Mouse (Mus musculus) cortical plate, adult 2 months (tissue): ENCODE results near the gene Aff3. TPM values are rescaled to one million over a fixed set of nuclear protein-coding genes. Genes with fewer than 3 reads are reported as not detected.
A peak's percentile ranks its signal among the peaks of the same experiment; 100 is the strongest.

Experiments
- H3K27ac ChIP-seq: fragments of 200-500 bp; 2 replicates; pipeline ENCODE4 v1.5.1; 2012; ENCODE audit warnings: low read length, control low read depth, inconsistent platforms; ENCODE audit not compliant: insufficient read depth
- H3K4me1 ChIP-seq: fragments of 200-500 bp; 2 replicates; pipeline ENCODE4 v1.6.1; 2011; ENCODE audit warnings: low read length; ENCODE audit not compliant: control insufficient read depth, insufficient read depth
- H3K4me3 ChIP-seq: fragments of 200-500 bp; 2 replicates; pipeline ENCODE4 v1.5.1; 2011; ENCODE audit warnings: mild to moderate bottlenecking, low read length, control low read depth; ENCODE audit not compliant: insufficient read depth
- CTCF ChIP-seq: fragments of 200-500 bp; IDR thresholded peaks from 2 replicates; pipeline ENCODE4 v1.5.1; 2011; ENCODE audit warnings: mild to moderate bottlenecking, control low read depth, low read length; ENCODE audit not compliant: insufficient read depth; ENCODE audit errors: extremely low read depth
- POLR2A ChIP-seq: fragments of 200-500 bp; IDR thresholded peaks from 2 replicates; pipeline ENCODE4 v1.6.1; 2011; ENCODE audit warnings: mild to moderate bottlenecking, low read length, control low read depth; ENCODE audit not compliant: insufficient read depth; ENCODE audit errors: extremely low read depth
- polyA plus RNA-seq: library from polyadenylated mRNA; depleted of rRNA; stranded (reverse); fragments of >200 nt; gene quantifications from 2 replicates; pipeline ENCODE4 v1.2.3, GENCODE M21; 2012

Gene Aff3
- polyA plus RNA-seq, 1 experiment = 24.1 TPM

DNA sequence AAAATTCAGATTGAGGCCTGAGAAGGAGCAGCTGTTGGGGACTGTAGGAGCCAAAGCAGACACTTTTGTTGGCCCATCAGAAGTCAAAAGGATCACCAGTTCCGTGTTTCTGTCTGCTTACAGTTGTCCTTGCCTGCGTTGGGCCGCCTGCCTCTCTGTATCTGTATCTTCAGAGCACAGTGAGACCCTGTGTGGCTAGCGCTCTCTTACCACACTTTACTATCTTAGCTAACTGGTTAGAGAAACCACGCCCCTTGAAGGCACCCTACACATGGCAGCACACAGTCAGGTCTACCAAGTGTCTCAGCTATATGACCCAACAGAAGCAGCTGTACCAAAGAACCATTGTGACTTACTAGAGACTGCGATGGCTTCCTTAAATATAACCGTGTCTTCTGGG, 30.7 kb downstream of the Aff3 start:
- Histone ChIP-seq H3K4me3 (no peak overlapping the region), H3K4me1 (no peaks in the 10 kb centered on the region), H3K27ac (no peak overlapping the region)
- TF ChIP-seq POLR2A (no peak), CTCF (no peak)

DNA sequence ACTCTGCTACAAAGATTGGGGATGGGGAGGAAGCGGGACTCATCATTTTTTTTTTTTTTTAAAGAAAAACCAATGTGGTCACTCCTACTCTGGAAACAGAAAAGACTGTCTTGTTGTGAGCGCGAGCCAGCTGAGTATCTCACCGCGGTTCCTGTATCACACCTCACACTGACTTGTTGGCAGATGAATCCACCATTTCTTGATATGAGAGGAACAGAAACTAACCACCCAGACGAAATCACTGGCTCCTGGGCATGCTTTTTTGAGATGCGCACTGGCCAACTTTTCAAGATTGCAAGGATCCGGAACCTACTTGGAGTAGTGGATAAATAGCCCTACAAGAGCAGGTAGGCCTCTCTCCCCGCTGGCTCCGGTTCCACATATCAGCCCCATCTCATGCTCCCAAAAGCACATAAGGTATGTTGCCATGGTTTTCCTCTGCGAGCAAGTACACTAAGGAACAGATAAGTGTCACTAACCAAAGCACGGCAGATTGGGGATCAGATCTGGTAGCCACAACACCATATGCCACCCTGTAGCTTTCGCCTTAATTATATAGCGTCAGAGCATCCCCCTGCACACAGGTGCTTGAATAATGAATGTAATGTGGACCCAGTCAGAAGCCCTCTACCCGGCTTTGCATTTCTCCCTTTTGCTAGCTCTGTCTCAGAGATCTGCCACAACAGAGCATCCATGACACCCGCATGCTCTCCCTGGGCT, 32.1 kb downstream of the Aff3 start:
- no peaks in the 10 kb centered on the region; the same call in 1 of the 2 replicates for H3K4me1 ChIP-seq
- no peak for TF ChIP-seq CTCF
- TF ChIP-seq POLR2A = no peak
- H3K4me3 ChIP-seq = no peak overlapping the region
- no peak overlapping the region for H3K27ac ChIP-seq

DNA sequence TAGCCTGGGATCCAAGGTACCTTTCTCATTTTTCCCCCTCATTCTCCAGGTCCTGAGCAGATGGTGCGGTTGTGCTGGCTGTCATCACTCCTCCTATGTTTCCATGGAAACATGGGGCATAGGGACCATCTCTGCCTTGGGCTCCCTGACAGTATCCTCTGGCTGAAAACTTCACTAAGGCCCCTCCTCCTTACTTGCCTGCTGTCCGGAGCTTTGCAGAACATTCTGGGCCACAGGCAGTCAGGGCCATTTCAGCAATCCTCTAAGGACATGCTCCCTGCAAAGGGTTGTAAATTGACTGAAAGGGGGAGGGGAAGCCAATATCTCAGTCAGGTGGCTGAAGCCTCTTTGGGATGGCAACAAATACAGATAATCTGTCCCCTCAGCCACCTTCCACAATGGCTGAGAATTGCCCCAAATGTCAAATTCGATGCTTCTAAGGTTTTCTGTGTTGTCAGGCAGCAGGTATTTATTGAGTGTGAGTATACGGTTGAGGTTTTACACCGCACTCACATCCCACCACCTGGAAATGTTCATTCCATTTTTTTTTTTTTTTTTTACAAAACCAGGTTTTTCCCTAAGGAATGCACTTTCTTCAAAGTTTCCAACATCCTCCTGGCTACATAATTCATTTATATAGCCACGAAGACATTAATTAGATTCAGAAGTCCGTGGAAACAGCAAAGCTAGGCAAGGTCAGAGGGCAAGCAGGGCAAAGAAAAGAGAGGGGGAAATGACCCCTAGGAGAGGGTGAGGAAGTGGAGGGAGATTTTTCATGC, 33.1 kb downstream of the Aff3 start:
- Histone ChIP-seq H3K4me1 (no peaks in the 10 kb centered on the region; the same call in 1 of the 2 replicates), H3K4me3 (no peak overlapping the region), H3K27ac (no peak overlapping the region)
- TF ChIP-seq POLR2A = no peak
- TF ChIP-seq CTCF = no peak

DNA sequence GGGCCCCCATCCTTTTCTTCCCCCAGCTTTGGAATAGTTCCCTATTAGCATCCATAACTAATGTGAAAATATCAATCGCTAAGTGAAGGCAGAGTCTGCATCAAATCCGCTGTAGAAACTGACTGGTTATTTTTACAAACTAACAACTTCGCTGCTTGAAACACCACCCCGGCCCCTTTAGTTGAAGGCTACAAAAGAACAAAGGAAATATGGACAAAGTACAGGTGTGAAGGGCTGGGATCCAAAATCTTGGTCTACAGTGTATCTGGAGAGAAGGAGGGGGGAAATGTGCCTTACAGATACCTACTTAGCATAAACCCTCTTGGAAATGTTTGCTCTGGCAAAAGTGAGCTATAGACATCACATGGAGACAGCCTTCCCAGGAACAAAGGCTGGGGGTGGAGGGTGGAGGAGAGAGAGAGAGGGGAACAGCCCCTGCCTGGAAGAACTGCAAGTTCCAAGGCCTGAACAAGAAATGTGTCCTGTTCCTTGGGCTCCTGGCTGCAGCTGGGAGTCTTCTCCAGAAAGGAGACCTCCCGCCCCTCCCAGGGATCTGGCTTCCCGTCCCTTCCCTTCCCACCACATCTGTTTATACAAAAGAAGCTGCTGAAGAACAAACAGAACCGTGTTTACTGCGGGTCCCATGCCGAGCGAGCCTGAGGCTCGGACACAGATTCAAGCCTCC, 35.7 kb downstream of the Aff3 start:
- Histone ChIP-seq H3K4me1 (no peaks in the 10 kb centered on the region; the same call in 1 of the 2 replicates), H3K4me3 (no peak overlapping the region), H3K27ac (no peak overlapping the region)
- TF ChIP-seq POLR2A = no peak
- no peak for TF ChIP-seq CTCF

DNA sequence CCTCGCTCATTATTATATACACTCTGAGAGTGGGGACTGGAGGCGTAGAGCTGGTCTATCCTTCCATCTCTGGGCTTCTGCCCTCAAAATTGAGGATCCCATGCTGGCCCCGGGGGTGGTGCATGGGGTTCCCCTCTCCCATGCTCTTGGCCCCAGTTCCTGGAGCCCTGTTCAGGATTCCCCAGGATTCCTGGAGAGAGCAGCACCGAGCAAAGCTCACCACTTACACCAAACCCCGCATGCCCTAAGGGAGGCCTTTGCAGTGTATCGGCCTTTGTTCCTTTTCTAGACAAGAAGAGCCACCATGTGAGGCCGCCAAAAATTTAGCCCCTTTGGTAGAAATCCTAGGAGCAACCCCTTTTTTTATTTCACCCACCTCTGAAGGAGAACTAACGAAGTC, 36.3 kb downstream of the Aff3 start:
- TF ChIP-seq CTCF = no peak
- no peak for TF ChIP-seq POLR2A
- no peak overlapping the region; the same call in 1 of the 2 replicates for H3K4me3 ChIP-seq
- no peak overlapping the region for H3K27ac ChIP-seq
- H3K4me1 ChIP-seq = no peaks in the 10 kb centered on the region; the same call in 1 of the 2 replicates

DNA sequence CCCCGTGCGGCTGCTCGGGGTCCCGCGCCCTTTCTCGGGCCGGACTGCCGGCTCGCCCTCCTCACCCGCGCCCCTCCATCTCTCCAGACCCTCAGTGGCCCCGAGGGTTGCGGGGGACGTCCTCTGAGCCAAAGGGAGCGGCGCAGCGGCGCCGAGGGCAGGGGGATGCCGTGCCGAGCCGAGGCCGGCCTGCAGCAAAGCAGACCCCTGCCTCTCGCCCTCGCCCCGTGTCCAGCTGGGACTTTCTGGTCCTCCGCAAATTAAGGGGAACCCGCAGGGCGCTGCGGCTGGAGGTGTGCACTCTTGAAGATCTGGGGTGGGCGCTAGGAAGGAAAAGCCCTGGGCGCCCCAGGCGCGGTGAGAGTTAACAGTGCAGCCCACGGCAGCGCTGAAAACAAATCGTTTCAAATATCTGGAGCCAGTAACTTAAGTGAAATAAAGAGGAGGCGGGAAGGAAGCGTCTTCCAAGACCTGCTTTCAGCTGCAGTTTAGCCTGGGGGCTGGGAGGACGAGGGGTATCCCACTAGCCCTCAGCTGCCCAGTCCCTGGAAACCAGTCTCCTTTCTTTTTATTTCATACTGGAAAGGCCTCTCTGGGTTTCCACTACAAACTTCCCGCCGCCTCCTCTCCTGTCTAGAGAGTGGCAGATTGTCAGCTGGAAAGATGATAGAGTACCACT, 36.9 kb downstream of the Aff3 start:
- TF ChIP-seq CTCF (no peak), POLR2A (no peak)
- H3K27ac ChIP-seq = peak overlapping the region; percentile 94
- no peaks in the 10 kb centered on the region; the same call in 1 of the 2 replicates for H3K4me1 ChIP-seq
- H3K4me3 ChIP-seq = peak overlapping the region; percentile 52

DNA sequence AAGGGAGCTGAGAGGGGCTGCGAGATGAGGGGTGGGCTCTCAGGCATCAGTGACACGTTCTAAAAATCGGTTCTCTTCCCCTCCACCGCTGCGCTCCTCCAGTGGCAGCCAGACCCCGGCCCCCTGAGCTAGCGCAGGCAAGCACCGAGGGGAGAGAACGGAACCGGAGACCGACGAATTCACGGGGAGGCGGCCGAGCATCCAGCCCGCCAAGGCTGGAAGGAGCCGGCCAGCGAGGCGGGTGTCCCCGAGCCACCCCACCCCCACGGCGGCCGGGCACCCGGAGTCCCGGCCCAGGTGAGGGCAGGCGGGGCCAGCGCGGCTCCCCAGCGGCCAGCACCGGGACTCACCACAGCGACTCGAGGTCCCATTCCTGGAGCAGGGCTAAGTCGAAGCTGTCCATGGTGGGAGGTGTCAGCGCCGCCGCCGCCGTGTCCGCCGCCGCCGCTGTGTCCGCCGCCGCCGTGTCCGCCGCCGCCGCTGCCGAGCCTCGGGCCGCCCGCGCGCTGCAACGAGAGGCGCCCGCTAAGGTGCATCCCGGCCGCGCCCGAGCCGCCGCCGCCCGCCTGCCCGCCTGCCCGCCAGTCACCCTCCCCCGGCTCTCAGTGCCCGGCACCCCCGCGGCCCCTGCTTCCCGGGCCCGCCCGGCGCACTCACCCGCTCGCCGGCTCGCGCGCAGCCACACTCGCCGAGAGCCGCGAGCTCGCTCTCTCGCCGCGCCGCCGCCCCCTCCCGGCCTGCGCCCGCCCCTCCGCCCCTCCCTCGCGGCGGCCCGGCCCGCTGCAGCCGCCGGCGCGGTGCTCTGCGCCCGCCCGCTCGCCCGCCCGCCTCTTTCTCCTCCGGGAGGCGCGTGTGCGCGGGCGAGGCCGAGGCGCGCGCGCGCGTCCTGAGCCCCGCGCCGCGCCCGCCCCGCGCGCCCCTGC, 37.8 kb downstream of the Aff3 start:
- TF ChIP-seq POLR2A = no peak
- peak overlapping the region; percentile 94 for H3K27ac ChIP-seq
- H3K4me3 ChIP-seq = peak overlapping the region; percentile 52
- no peaks in the 10 kb centered on the region; the same call in 1 of the 2 replicates for H3K4me1 ChIP-seq

DNA sequence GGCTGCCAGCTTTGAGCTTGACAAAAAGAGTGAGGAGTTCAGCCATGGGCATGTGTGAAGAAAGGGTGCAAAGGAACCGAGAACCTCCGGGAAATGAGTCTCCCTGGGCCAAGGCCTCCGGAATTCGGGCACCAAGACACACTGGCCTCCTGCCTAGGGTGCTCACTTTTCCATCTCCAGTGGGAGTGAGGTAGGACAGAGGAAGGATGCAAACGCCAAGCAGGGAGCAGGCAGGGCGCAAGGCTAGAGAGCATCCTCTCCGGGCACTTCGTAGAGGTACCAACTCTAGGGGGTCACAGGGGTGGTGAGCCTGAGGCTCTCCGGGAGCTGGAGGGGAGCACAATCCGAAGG, 38.4 kb downstream of the Aff3 start:
- H3K4me1 ChIP-seq = no peaks in the 10 kb centered on the region; the same call in 1 of the 2 replicates
- peak overlapping the region; percentile 4; the same call in 1 of the 2 replicates for H3K27ac ChIP-seq
- peak overlapping the region; percentile 52 for H3K4me3 ChIP-seq
- TF ChIP-seq CTCF (no peak), POLR2A (no peak)
